Comparison of ENCODE assay signal across 30 mouse cellular contexts in genomic region chr1:123919606-123920005, GRCm38 (mm10).
A peak's percentile ranks its signal among the peaks of the same experiment; 100 is the strongest.
DNase-seq lines count a peak whose midpoint lies in the region; ATAC-seq and TF ChIP-seq lines count a peak whose summit lies in the region.
"Had no signal": no experiment of that assay in that cellular context is flagged by ENCODE, and none has a peak within 500 bp of the region (broad histone marks: within the 10 kb centered on the region; RNA-seq: fewer than 3 reads in every experiment).

No protein-coding gene starts in this region.

- no peaks in the 10 kb centered on the region for H3K36me3 ChIP-seq in liver, adult 2 months (ENCODE audit: control insufficient read depth, insufficient read depth, low read length)
- H3K36me3 ChIP-seq: embryonic facial prominence, embryonic 10.5 days; embryonic facial prominence, embryonic 13.5 days; forebrain, embryonic 12.5 days; forebrain, embryonic 15.5 days; G1E; heart, embryonic 15.5 days; hindbrain, embryonic 10.5 days had no signal

- H3K4me3 ChIP-seq in liver, adult 2 months (ENCODE audit: insufficient read depth, low read depth, low read length): no peak overlapping the region
- H3K4me3 ChIP-seq: embryonic facial prominence, embryonic 10.5 days; embryonic facial prominence, embryonic 13.5 days; erythroblast, embryonic 14.5 days; forebrain, embryonic 12.5 days; forebrain, embryonic 15.5 days; heart, adult 2 months; heart, embryonic 15.5 days; hindbrain, embryonic 10.5 days had no signal

- 81% methylated on average over 1 of the region's 1 CpGs for WGBS in liver, adult 2 months

- DNase-seq in liver, adult 2 months (ENCODE audit: extremely low read depth, low read depth, low spot score): peak; percentile 36
- no peak for DNase-seq in liver
- DNase-seq in skeletal muscle tissue, adult 2 months (ENCODE audit: low read depth, low spot score): peak; percentile 10
- DNase-seq in testis, postnatal 14 days (ENCODE audit: low spot score): no peak
- no peak for DNase-seq in layer of hippocampus, postnatal 14 days (ENCODE audit: low spot score in 2 of 2)
- DNase-seq: adrenal gland, postnatal 10 days; adrenal gland, postnatal 36 days; B cell, adult 2 months; cerebellum, adult 11 months; cerebellum, adult 2 months; cerebellum, adult 9-11 months; cerebellum, postnatal 25 days; embryo, embryonic 11 days; gastrocnemius, postnatal 25 days; heart, adult 2 months; heart, postnatal 10 days; heart, postnatal 36 days had no signal

- no peak for TF ChIP-seq CTCF in liver, adult 2 months (IDR thresholded peaks at IDR 0.05; ENCODE audit: low read depth, low read length)

- TF ChIP-seq POLR2A in liver, adult 2 months (IDR thresholded peaks at IDR 0.05; ENCODE audit: extremely low read depth, insufficient read depth, low read length): no peak

- ATAC-seq in common myeloid progenitor, adult 5-6 weeks (replicated peaks; ENCODE audit: low read depth, poor library complexity, severe bottlenecking): peak; percentile 56
- peak; percentile 92 for ATAC-seq in megakaryocyte, adult 5-6 weeks (ENCODE audit: poor library complexity, severe bottlenecking)
- ATAC-seq: forebrain, embryonic 15.5 days; Patski had no signal

- H3K4me1 ChIP-seq in liver, adult 2 months (ENCODE audit: control insufficient read depth, insufficient read depth, low read length): no peaks in the 10 kb centered on the region
- H3K4me1 ChIP-seq: embryonic facial prominence, embryonic 10.5 days; embryonic facial prominence, embryonic 13.5 days; forebrain, embryonic 12.5 days; forebrain, embryonic 15.5 days; heart, embryonic 15.5 days; hindbrain, embryonic 10.5 days had no signal

- H3K9ac ChIP-seq in liver, adult 2 months (ENCODE audit: low read depth, low read length): no peak overlapping the region
- H3K9ac ChIP-seq: embryonic facial prominence, embryonic 13.5 days; forebrain, embryonic 12.5 days; forebrain, embryonic 15.5 days; heart, embryonic 15.5 days; hindbrain, embryonic 14.5 days had no signal

- no peaks in the 10 kb centered on the region for H3K79me2 ChIP-seq in liver, adult 2 months (ENCODE audit: control insufficient read depth, insufficient read depth, low read length)

- H3K27ac ChIP-seq in liver, adult 2 months (replicated peaks; ENCODE audit: insufficient read depth, low read depth, low read length): no peak overlapping the region
- H3K27ac ChIP-seq: embryonic facial prominence, embryonic 10.5 days; embryonic facial prominence, embryonic 13.5 days; forebrain, embryonic 12.5 days; forebrain, embryonic 15.5 days; heart, adult 2 months; heart, embryonic 15.5 days; hindbrain, embryonic 10.5 days; hindbrain, embryonic 14.5 days had no signal

- H3K27me3 ChIP-seq in liver, adult 2 months (ENCODE audit: control insufficient read depth, insufficient read depth, low read length): no peaks in the 10 kb centered on the region
- H3K27me3 ChIP-seq: CH12.LX; embryonic facial prominence, embryonic 13.5 days; forebrain, embryonic 12.5 days; forebrain, embryonic 15.5 days; heart, embryonic 15.5 days; Patski had no signal

Comparison
In these comparisons a context has a peak if more than half of its experiments do, and no peak if none do; other contexts are left out.
1. DNase-seq: peak in liver, adult 2 months (single experiment) and skeletal muscle tissue, adult 2 months (single experiment); none in liver (single experiment), testis, postnatal 14 days (single experiment) and layer of hippocampus, postnatal 14 days (0 of 2).